Mouse (Mus musculus) frontal cortex, postnatal 10 days (tissue): ENCODE measurements around the gene Spg20.
A peak's percentile ranks its signal among the peaks of the same experiment; 100 is the strongest.

Experiments used
- DNase-seq, 2 experiments: peaks; one replicate each; pipeline ENCODE4 v3.0.0; 2022; ENCODE audit warnings: low spot score in 2 of 2, mixed read lengths in 1 of 2

The Spg20 gene

DNA sequence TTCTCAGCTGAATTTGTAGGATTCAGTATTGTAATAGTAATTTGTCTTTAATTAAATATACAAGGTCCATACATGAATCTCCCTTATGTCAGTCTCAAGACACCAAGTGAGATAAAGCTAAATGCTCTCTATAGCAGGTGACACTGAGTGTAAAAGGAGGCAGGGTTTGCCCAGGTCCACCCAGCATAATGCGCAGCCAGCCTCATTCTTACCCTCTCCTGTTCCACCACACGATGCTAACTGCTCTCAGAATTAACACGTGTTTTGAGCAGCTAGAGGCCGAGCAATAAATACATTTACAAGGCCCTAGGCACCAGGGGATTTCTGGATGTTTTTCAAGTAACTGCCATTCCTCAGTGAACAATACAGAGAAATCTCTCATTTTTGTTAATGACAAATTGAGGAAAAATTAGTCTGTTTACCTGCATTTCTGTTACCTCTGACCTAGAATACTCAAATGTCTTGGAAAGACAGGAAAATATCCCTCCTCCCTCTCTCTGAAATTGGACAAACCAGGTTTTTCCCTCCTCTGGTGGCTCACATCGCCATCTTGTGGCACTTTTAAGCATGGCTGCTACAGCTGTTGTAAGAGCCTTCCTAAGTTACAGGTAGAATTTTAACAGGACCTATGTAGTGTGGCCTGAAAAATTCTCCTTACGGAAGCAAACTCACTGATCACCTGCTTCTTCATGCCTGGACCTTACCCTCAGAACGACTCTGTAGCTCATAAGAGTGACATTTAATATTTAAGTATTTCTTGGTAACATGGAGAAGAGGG is 39.9 kb downstream of the Spg20 start:
- peak in 1 of 2 experiments; percentile 54 for DNase-seq

- DNase-seq: no peak
Observed at GRCm38 (mm10) chr3:55152673-55153334, 40.9 kb downstream of the Spg20 start.

DNA sequence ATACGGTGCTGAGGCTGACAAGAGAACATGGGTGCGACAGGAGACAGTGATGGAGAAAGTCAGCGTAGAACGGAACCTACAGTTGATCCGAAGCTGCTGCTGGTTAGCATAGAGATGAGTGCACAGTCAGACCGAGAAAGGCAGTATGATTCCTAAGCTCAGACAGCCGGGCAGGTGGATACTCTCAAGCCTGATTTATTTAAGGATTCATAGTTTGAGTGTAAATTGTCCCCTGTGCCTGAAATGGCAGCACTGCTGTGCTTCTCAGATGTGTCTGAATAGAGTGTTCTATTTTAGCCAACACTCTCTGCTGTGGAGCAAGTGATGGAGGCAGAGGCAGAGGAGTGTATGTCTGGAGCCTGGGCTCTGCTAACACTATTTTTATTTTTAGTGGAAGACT is 42.3 kb downstream of the Spg20 start:
- DNase-seq: no peak

GRCm38 (mm10) chr3:55157413-55157812 is 45.5 kb downstream of the Spg20 start:
- DNase-seq: no peak

DNA sequence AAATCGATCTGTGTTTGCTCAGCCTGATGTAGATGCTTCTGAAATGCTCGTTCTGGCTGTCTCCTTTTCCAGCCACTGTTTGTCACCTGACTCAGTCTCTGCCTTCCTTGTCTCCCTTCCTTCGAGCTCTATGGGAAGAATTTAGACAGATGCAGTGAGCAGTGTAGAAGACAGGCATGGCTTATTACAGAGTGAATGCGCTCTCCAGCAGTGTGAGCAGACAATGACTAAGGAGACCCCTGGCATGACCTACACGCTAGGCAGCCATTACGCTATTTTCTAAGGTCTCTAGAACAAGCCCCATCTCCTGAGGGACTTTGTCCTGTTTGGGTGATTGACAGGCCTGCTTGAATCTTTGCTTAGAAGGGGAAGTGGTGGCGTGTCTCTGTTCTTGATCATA is 49.2 kb downstream of the Spg20 start:
- no peak for DNase-seq

- no peak for DNase-seq
Observed at GRCm38 (mm10) chr3:55163510-55163909, 51.6 kb downstream of the Spg20 start.

DNA sequence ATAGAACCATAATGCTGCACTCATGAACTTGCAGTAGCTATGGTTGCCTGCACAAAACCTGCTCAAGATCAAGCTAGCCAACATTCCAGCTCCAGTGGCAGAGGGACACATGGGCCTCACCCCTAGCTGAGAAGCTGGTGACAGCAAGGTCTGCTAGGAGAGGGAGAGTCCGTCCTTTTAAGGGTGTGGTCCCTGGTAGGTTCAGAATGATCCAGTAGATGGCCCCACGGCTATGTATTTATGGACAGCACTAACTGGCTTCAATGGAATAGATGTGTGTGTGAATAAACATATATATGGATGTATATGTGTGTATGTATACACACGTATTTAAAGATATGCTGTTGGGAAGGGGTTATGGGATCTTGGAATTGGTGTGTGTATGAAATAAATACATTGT is 60.6 kb downstream of the Spg20 start:
- DNase-seq: no peak

DNA sequence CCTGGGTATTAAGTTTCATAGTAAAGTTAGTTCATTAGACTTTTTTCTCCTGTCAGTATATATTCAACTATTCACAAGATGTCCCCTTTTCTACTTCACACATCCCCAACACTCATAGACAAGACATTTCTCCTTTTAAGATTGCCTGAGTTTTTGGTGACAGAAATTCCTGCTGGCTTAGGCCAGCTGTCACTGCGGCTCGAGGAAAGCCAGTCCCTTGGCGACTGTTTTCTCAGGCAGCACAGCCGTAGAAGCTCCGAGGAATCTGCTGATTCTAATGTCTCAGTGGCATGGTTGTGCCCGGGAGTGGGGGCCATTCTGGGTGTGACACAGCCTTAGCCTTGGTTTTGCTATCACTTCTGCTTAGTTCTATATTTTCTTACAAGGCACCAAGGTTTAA is 65.4 kb downstream of the Spg20 start:
- no peak for DNase-seq

DNA sequence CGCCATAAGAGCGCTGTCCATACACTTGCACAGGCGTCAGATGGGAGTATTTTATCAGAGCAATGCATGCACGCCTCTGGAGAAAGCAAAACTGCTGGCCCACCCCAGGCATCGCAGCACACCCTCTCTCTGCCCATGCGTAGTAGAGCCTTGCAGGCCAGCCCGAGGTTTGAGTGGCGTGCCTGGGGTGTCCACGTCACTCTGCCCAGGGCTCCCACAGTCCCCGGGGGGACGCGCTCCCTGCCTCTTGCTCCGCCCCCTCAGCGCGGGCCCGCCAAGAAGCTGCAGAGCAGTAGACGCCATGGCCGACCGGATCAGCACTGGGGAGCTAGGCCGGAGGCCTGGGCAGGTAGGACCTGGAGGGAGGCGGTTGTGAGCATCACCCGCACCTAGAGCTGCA is 69.9 kb downstream of the Spg20 start, which contains the start of gene Sohlh2:
Sohlh2 (plus strand) TSS at position 263 of the 400 bp plus-strand sequence.
- no peak for DNase-seq
